Mouse (Mus musculus) thymus, adult 18-20 months (tissue): Measurements from ENCODE around the gene Ube2m.

Experiments
- DNase-seq, 2 experiments: peaks; one replicate each; pipeline ENCODE4 v3.0.0; 2022; ENCODE audit warnings: mixed read lengths in 2 of 2

Ube2m gene

GRCm38 (mm10) chr7:12998053-12998452, 40.0 kb downstream of the Ube2m start, which contains the start of gene Slc27a5:
Gene Slc27a5 (minus strand): TSS chr7:12998192.
- DNase-seq: no peak

- DNase-seq: no peak
Observed at GRCm38 (mm10) chr7:12997230-12997629, 40.8 kb downstream of the Ube2m start.

- no peak for DNase-seq
Observed at GRCm38 (mm10) chr7:12995862-12996261, 42.2 kb downstream of the Ube2m start.

GRCm38 (mm10) chr7:12993148-12993547, 44.9 kb downstream of the Ube2m start:
- DNase-seq: no peak

GRCm38 (mm10) chr7:12992222-12992621, 45.9 kb downstream of the Ube2m start:
- DNase-seq: no peak

- DNase-seq: no peak
Observed at GRCm38 (mm10) chr7:12987409-12988189, 50.5 kb downstream of the Ube2m start.

GRCm38 (mm10) chr7:12986906-12987305, 51.2 kb downstream of the Ube2m start:
- no peak for DNase-seq

GRCm38 (mm10) chr7:12985724-12986123, 52.4 kb downstream of the Ube2m start:
- no peak for DNase-seq
